Mouse (Mus musculus) C3H10T1/2 (cell line): Measurements from ENCODE around the gene Slc4a2. TPM values are rescaled to one million over a fixed set of nuclear protein-coding genes. Genes with fewer than 3 reads are reported as not detected.

Experiments used
- polyA plus RNA-seq, 2 experiments: library from polyadenylated mRNA; unstranded; fragments of >200 nt; fragmentation: generic; extraction: Trizol; gene quantifications; one replicate each; pipeline ENCODE4 v1.2.1; 2012; ENCODE audit warnings: missing spikeins in 2 of 2

Gene Slc4a2
- polyA plus RNA-seq = 10 to 100 TPM; 42.0 to 81.7 TPM

DNA sequence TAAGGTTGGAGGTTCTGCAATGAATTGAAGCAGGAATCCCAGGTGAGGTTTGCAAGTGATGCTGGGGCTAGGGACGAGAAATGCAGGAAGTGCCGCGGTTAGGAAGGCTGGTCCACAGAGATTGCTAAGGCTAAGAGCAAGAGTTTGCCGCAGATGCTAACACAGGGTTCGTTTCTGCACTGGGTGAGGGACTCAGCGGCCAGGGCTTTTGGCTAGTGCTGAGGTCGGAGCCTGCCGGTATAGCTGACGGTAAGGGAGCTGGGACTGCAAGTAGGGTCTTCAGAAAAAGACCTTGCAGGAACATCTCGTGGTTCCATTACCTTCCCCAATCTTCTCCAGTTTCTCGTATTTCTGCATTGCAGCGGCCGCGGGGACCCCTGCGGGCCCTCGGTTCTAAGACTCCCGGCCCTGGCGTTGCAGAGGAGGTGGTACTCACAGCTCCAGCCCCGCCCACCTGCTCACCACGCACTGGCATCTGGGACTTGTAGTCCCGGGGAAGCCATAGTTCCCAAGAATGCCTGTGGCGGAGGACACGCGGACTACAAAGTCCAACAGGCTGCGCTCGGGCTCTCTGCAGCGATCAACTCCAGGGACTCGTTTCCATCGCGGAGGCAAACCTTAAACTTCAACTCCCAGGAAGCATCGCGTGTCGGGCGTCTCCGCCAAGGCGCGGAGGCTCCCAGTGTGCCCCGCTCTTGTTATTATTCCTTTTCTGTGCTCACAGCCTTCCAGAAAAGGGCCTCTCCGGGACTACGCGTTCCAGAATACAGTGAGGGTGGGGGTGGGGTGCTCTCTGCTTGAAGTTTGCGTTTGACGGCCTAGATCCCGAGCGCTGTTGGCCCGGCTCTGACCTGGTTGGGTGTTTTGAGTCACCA is at the start of gene Slc4a2, which contains the start of gene Cdk5:
TSS of gene Slc4a2 (plus strand) at position 709 of the 875 bp plus-strand sequence.
TSS of gene Cdk5 (minus strand) at position 402 of the 875 bp plus-strand sequence.

DNA sequence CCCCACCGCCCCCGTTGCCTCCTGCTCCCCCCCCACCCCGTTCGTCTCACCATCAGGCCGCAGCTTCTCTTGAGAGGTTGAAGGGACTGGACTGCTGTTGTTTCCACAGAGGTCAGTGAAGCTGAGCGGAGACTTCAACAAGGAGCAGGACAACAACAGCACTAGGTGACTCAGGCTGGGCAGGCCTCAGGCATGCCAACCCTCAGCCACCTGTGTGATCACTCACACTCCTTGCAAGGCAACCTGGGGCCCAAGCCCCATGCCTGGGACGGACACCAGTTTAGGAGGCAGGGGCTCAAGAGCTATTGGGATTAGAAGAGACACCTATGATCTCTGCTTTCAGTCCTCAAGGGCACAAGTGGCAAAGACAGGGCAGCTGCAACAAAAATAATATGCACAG is 31.8 kb upstream of the Slc4a2 start, which contains the start of gene Atg9b:
TSS of gene Atg9b (minus strand) at position 280 of the 400 bp plus-strand sequence.

DNA sequence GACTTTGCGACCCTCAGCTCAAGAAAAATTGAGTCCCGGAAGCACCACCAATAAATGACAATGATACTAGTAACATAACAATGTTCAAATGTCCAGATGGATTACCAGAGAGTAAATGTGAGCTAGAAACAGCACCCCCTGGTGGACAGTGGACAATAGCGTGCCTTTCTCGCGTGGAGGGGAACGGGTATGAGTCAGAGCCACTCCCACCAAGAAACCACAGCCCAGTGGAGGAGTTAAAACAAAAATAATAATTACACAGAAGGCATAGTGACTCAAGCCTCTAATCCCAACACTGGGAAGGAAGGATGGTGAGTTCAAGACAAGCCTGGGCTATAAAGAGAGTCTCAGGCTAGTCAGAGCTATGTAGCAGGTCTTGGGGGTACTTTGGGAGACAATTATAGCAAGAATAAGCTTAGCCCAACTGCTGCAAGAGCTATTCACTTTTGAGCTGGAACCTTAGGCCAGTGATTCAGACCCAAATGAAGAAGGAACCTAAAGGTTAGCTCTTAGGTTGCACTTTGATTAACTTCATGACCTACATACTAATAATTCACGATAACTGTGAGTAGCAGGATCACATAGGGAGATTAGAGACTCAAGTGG is 30.1 kb upstream of the Slc4a2 start, which contains the start of gene Abcb8:
TSS of gene Abcb8 (plus strand) at position 272 of the 606 bp plus-strand sequence.

DNA sequence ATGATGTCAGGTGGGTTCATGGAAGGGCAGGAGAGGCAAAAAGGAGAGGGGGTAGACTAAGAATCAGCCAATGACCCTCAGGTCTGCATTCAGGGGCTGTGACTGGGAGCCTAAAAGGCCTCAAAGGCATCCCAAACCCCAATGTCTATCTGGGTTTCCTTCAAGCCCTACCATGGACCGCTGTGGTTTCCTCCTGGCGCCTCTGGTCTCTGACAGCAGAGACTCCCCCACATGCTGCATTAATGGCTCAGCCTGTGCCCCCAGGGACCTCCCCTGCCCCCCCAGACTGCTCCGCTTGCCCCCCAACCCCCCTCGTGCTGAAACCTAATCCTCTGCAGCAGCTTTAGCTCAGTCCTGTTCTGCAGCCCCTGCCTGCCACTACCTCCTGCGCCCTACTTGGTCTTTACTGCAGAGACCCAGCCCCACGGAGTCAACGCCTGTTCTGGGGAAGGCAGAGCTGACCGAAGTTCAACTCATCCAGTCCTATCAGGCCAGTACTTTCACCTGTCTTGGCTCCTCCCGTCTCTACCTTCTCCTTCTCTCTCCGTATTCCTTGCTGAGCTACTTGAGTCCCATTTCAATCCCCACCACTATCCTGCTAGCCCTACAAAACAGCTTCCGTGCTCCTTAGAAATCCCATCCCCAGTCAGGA is 10.5 kb upstream of the Slc4a2 start, which contains the start of gene Asic3:
TSS of gene Asic3 (plus strand) at position 351 of the 652 bp plus-strand sequence.

DNA sequence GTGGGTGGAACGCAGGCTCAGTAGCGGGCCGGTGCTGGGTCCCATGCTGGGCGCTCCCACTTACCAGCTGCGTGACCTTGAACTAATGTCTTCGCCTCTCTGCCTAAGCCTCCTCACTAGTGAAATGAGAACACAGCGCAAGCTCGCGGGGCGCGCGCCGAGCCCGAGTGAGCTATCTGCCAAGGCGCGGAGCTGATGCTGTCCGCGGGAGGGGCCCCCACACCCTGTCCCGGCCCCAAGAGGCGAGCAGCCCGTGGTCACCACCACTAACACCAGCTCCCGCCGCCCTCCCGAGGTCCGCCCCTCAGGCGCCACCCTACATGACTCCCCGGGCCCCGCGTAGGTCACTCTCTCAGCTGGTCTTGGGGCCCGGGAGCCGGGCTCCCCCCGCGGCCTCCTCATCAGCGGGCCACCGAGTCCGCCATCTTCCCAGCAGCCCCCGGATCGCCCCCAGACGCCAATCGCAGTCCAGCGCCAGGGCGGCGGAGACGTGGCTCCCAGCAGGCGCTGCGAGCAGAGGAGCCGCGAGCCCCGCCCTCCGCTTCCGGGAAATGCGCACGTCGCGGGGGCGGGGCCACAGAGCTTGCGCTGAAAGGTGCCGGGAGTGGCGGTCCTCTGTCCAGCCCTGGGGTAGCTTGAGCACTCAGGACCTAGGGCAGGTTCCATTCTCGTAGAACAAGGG is 21.2 kb downstream of the Slc4a2 start, which contains the start of gene Fastk:
TSS of gene Fastk (minus strand) at position 542 of the 682 bp plus-strand sequence.

DNA sequence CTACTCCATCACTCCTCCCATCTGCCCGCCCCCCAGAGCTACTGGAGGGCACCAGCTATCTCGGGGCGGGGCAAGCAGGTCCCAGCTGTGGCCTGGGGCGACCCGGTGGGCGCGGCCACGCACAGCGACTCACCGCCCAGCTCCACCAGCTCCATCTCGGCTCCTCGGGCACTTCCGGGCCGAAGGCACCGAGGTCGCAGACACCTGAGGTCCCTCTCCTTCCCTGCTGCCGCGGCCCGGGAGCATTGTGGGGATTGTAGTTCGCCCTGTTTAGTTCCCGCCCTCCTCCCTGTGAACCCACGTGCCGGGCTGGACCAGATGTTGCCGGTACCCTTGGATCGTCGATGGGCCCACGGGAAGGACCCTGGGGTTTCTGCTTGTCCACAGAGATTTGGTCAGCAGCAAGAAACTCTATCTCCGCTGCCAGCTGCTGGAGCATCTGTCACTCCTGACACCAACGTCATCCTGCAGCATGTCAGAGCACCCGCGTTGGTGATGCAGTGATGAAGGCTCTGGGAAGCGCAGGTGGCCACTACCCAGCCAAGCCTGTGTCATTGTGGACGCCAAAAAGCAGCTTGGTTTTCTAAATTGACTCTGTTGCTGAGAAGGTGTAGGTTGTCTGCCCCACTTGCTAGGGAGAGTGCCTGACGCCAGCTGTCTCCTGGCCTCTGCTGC is 24.1 kb downstream of the Slc4a2 start, which contains the start of gene Tmub1:
TSS of gene Tmub1 (minus strand) at position 231 of the 675 bp plus-strand sequence.

DNA sequence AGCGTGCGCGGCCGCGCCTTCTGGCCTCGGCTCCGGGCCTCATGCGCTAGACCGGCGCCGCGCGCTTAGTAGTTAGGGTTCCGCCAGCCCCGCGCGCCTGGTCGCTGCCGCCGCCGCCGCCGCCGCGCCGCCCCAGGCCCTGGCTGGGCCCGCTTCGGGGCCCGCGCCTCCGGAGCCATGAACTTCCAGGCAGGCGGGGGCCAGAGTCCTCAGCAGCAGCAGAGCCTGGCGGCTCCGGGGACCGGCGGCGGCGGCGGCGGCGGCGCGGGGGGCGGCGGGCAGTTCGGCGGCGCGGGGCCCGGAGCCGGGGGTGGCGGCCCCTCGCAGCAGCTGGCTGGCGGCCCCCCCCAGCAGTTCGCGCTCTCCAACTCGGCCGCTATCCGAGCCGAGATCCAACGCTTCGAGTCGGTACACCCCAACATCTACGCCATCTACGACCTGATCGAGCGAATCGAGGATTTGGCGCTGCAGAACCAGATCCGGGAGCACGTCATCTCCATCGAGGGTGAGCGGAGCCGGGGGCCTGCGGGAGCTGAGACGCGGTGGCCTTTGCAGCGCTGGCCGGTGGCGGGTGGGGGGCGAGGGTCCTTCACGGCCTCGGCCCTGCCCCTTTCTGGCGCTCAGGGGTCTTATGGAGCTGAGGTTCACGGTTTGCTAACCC is 28.5 kb downstream of the Slc4a2 start, which contains the start of gene Agap3:
TSS of gene Agap3 (plus strand) at position 148 of the 661 bp plus-strand sequence.

Other genes starting within 250 kb of the Slc4a2 start
- 1 to 10 TPM in 1 of 2 experiments, under 1 TPM in 1; 0.64 to 1.5 TPM for gene Kcnh2, start 72.2 kb upstream of the Slc4a2 start, polyA plus RNA-seq
- gene Nos3, start 59.0 kb upstream of the Slc4a2 start, polyA plus RNA-seq = under 1 TPM; 0.12 to 0.16 TPM
- under 1 TPM; 0.05 to 0.07 TPM for gene Atg9b, start 31.7 kb upstream of the Slc4a2 start, polyA plus RNA-seq
- gene Abcb8, start 30.2 kb upstream of the Slc4a2 start, polyA plus RNA-seq = 10 to 100 TPM; 37.0 to 55.6 TPM
- gene Asic3, start 10.4 kb upstream of the Slc4a2 start, polyA plus RNA-seq = under 1 TPM; 0.05 to 0.72 TPM
- 10 to 100 TPM; 35.5 to 47.7 TPM for gene Cdk5, start 307 bp upstream of the Slc4a2 start, polyA plus RNA-seq
- 10 to 100 TPM; 71.2 to 86.2 TPM for gene Fastk, start 21.4 kb downstream of the Slc4a2 start, polyA plus RNA-seq
- gene Tmub1, start 24.0 kb downstream of the Slc4a2 start, polyA plus RNA-seq = 10 to 100 TPM; 15.6 to 24.7 TPM
- 10 to 100 TPM; 87.5 to 91.0 TPM for gene Agap3, start 28.3 kb downstream of the Slc4a2 start, polyA plus RNA-seq
- gene Gbx1, start 103.4 kb downstream of the Slc4a2 start, polyA plus RNA-seq = under 1 TPM; 0.01 to 0.08 TPM
- gene Asb10, start 117.1 kb downstream of the Slc4a2 start, polyA plus RNA-seq = under 1 TPM in 1 of 2 experiments, not detected in 1; 0.12 TPM
- under 1 TPM in 1 of 2 experiments, not detected in 1; 0.02 TPM for gene 4931409K22Rik, start 133.0 kb downstream of the Slc4a2 start, polyA plus RNA-seq
- 10 to 100 TPM; 45.7 to 72.5 TPM for gene Abcf2, start 153.6 kb downstream of the Slc4a2 start, polyA plus RNA-seq
- gene Chpf2, start 162.9 kb downstream of the Slc4a2 start, polyA plus RNA-seq = 10 to 100 TPM; 13.6 to 31.3 TPM
- gene Smarcd3, start 200.6 kb downstream of the Slc4a2 start, polyA plus RNA-seq = 100 to 1,000 TPM in 1 of 2 experiments, 10 to 100 TPM in 1; 45.0 to 101 TPM